Mouse (Mus musculus) MEL (cell line): ENCODE data around the gene Catsperz.

Source experiments
- BHLHE40 ChIP-seq: IDR thresholded peaks from 2 replicates; pipeline ENCODE4 v1.6.1; 2012; ENCODE audit warnings: low read depth, mild to moderate bottlenecking, inconsistent platforms, low read length, improper control_type of control experiment, borderline replicate concordance
- CTCF ChIP-seq, 3 experiments: IDR thresholded peaks in 2 of 3; conservative IDR thresholded peaks in 1 of 3; 2 replicates each; pipeline ENCODE4 v1.5.1; 2011 to 2012; ENCODE audit warnings: low read length in 3 of 3, low read depth in 2 of 3, mild to moderate bottlenecking in 2 of 3, improper control_type of control experiment in 1 of 3, inconsistent platforms in 1 of 3, mixed read lengths in 1 of 3, moderate library complexity in 1 of 3; ENCODE audit not compliant: control insufficient read depth in 1 of 3, insufficient read depth in 1 of 3, poor library complexity in 1 of 3, severe bottlenecking in 1 of 3
- EP300 ChIP-seq, 2 experiments: IDR thresholded peaks; 2 replicates each; pipeline ENCODE4 v1.6.1; 2011; ENCODE audit warnings: improper control_type of control experiment in 2 of 2, low read length in 2 of 2, low read depth in 1 of 2, mild to moderate bottlenecking in 1 of 2
- POLR2A ChIP-seq, 2 experiments: IDR thresholded peaks; 2 replicates each; pipeline ENCODE4 v1.6.1; 2011 to 2012; ENCODE audit warnings: low read length in 2 of 2, mild to moderate bottlenecking in 2 of 2, control low read depth in 1 of 2, improper control_type of control experiment in 1 of 2, low read depth in 1 of 2, moderate library complexity in 1 of 2; ENCODE audit not compliant: control insufficient read depth in 1 of 2, insufficient read depth in 1 of 2, poor library complexity in 1 of 2
- POLR2AphosphoS2 ChIP-seq: IDR thresholded peaks from 2 replicates; pipeline ENCODE4 v1.6.1; 2011; ENCODE audit warnings: low read length, improper control_type of control experiment

DNA sequence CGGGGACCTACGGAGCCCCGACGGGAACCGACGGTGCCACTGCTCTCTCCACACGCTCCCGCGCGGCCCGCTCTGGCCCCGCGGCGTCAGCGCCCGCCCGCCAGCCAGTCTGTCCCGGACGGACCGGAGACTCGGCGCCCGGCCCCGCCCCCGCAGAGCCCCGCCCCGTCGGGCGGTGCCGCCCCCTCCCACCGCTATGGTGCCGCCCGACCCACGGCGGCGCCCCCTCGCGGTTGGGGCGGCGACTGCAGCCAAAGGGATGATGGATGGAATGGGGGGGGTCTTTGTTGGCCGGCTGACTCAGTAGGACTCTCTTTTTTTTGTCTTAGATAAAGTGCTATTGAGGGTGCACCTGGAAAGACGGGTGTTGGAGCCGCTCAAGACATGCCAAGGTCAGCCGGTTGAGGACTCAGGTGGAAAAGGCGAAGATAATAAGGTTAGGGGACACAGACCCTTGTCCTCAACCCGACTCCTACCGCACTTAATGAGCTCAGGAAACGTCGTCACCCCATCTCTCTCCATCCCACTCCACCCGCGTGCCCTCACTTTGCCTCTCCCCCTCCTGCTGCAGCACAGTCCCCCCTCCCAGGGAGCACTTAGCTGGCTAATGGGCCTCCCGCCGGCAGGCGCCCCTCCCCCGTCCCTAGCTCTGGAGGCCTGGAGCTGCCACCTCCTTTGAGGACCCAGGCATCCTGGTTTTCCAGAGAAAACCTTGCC, 44.6 kb upstream of the Catsperz start:
- peak; percentile 52 to 89 (median 60) for TF ChIP-seq CTCF (IDR thresholded peaks at IDR 0.05 in 2 of 3, conservative IDR thresholded peaks at IDR 0.05 in 1 of 3; ENCODE audit: control insufficient read depth in 1 of 3, insufficient read depth in 1 of 3, low read depth in 2 of 3, low read length in 3 of 3, poor library complexity in 1 of 3, severe bottlenecking in 1 of 3)
- TF ChIP-seq BHLHE40, result no peak
- TF ChIP-seq POLR2A (IDR thresholded peaks at IDR 0.05; ENCODE audit: control insufficient read depth in 1 of 2, insufficient read depth in 1 of 2, low read depth in 1 of 2, low read length in 2 of 2, poor library complexity in 1 of 2), result peak; percentile 68 to 71; a peak in 3 of 4 replicates
- TF ChIP-seq EP300 (IDR thresholded peaks at IDR 0.05; ENCODE audit: low read depth in 1 of 2, low read length in 2 of 2), result no peak
- TF ChIP-seq POLR2AphosphoS2, result no peak
